Mouse (Mus musculus) retina, embryonic 14.5 days (tissue): ENCODE data around the gene Sh3gl1.

Experiments used
- DNase-seq: peaks from one replicate; pipeline ENCODE4 v3.0.0-alpha.2; 2015; ENCODE audit warnings: low spot score

Sh3gl1 gene

DNA sequence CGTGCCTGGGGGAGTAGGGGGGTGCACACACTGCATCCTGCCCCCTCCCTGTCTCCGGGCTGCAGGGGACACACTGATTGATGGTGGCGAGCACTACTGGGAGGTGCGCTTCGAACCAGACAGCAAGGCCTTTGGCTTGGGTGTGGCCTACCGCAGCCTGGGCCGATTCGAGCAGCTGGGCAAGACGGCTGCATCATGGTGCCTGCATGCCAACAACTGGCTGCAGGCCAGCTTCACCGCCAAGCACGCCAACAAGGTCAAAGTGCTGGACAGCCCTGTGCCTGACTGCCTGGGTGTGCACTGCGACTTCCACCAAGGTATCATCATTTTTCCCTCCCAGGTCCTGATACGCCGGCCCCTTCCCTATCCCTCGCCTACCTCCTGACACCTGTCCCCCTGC is 40.4 kb downstream of the Sh3gl1 start:
- no peak for DNase-seq

DNA sequence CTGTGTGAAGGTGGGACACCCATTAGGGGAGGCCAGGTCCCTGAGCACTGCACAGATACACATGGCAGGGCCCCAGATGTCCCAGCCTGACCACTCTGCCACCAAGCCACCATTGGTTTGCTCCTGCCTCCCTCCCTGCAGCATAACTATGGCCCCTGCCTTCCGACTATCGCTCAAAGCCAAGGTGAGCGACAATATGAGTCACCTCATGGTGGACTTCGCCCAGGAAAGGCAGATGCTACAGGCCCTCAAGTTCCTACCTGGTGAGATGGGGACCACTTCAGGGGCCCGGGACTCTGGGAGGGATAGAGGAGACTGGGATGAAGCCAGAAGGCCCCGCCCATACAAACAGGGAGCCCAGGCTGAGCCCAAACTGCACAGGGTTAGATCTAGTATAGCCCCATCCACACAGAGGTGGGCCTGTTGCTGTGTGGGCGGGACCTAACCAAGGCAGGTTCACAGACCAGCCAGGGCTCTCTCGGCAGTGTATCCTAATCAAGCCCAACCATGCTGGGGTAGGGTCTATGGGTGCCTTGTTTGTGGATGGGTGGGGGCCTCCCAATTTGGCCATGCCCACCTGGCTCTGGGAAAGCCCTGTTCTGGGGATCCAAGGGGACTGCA is 46.0 kb downstream of the Sh3gl1 start:
- DNase-seq: no peak

- peak; percentile 89 for DNase-seq
These were observed 50.1 kb downstream of the Sh3gl1 start, which contains the start of gene Fsd1 for GRCm38 (mm10) chr17:55986030-55986961. Fsd1 (plus strand) TSS chr17:55986509.

DNA sequence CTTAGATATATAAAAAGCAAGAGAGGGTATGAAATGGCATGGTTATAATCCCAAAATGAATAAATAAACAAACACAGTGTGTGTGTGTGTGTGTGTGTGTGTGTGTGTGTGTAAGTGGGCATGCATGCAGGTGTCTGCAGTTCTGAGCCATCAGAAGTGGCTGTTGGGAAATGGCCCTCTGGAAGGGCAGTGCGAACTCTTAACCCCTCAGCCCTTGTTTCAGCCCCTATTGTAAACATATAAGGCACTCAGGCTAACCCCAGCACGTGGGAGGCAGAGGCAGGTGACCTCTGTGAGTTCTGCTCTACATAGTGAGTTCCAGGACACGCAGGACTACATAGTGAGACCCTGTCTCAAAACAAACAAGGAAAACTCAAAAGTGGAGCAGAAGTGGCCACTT is 59.1 kb downstream of the Sh3gl1 start:
- no peak for DNase-seq

DNA sequence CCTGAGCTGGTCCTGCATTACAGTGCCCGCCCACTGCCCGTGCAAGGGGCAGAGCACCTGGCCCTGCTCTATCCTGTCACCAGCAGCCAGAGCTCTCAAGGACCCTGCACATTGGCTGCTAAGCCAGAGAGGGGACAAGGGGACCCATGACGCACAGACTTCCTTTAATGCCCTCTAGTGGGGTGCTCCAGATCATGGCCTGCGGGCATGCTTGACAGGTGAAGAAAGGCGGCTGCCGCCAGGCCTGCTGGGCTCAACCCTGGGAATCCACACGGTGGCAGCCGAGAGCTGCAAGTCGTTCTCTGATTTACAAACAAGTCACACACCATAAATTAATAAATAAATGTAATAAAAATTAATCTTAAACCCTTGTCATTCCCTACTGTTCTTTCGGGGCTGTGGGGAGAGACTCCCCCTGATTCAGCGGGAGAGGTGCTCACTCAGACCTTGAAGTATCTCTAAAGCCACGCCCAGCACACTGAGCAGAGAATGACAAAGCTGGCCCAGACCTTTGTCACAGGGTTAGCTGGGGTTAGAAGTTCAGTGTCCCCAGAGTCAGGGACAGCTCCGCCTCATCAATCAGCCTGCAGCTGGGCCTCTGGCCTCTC is 60.1 kb downstream of the Sh3gl1 start:
- peak; percentile 85 for DNase-seq

DNA sequence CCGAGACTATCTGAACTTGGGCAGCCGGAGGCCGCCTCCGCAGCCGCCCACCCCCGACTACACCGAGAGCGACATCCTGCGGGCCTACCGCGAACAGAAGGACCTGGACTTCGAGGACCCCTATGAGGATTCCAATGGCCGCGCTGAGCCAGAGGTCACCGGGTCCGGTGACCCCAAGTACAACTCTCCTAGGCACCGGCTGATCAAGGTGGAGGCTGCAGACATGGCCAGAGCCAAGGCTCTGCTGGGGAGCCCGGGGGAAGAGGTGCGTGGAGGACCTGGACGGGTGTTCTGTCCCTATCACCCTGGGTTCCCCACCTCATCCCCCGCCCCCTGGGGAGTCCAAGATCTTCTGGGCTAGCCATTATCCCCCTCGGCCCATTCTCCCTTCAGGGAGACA is 65.0 kb downstream of the Sh3gl1 start:
- no peak for DNase-seq

DNA sequence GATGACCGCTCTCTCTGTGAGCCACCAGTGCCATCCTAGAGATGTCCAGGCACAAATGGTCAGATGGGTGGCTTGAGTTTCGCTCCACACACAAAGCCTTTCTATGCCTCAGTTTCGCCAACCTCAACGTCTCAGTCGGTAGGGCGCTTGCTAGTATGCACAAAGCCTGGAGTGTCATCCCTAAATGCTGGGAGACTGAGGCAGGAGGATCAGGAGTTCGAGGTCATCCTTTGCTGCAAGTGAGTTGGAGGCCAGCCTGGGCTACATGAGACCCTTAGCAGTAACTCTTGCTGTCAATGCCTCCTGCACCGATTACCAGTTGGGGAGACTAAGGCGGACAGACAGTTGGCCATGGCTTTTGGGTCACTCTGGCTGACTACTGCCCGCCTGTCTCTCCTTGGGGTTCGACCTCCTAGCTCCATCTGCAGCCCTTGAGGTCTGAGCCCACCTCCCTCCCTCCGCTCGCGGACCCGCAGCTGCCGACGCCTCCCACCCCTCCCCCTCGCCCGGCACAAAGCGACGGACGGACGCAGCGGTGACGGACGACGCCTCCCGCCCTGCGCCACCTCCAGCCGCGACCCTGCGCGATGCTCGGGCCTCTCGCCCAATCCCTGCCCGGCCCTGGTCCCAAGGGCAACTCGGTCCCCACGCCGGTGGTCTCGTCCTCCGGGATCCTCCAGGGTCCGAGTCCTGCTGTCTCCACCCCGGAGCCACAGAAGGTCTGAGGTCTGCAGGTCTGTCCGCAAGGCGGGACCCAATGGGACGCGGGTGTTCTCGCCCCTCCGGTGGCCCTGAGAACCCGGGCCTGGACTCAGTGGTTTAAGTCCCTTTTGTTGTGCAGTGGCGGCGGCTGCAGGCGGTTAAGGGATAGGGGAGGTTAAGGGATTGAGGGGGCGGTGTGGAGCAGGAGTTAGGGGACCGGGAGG is 66.2 kb downstream of the Sh3gl1 start, which contains the start of gene Shd:
Shd (plus strand) TSS at position 502 of the 926 bp plus-strand sequence.
- peak; percentile 77 for DNase-seq

DNA sequence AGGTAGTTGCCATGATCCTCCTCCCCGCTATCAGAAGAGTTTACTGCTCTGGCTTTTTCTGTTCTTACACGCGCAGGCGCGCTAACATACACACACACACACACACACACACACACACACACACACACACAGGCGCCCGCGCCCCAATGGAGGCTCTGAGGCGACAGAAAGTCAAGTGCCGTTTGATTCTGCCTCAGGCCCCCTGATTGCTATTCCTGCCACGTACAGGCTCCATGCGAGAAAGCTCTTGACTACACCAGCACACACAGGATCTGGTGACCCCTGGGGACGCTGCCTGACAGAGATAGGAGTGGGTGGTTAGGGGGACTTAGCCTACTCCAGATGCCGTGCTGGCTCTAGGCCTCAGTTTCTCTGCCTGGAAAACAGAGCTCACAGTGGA is 66.9 kb downstream of the Sh3gl1 start:
- DNase-seq: peak; percentile 61

- DNase-seq: peak; percentile 34
These were observed 68.2 kb downstream of the Sh3gl1 start for GRCm38 (mm10) chr17:55968210-55968609.

DNA sequence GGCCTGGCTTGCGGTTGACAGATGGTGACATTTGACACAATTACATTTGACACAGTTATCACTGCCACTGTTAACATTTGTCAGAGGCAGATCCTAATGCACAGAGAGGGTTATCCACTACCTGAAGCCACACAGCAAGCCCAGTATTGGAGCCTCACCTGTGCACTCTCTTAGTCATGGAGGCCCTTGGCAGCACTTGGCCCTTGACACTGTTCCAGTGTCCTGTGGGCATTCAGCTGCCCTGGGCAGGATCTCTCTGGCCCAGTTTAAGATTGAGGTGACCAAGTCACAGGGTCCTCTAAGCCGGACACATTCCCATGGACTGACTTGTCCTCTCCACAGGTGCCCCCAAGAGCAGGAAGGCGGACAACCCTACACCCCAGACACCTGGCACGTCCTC is 69.2 kb downstream of the Sh3gl1 start:
- DNase-seq: no peak
